Mouse (Mus musculus) layer of hippocampus, adult 8-10 months (tissue): ENCODE data around the gene Tmem270. TPM values are rescaled to one million over a fixed set of nuclear protein-coding genes. Genes with fewer than 3 reads are reported as not detected.
A peak's percentile ranks its signal among the peaks of the same experiment; 100 is the strongest.
"Not testable (repeated sequence)": the region's sequence is repeated elsewhere in the genome, so short reads cannot be mapped to it uniquely, and the experiment has no call there.

Experiments
- DNase-seq, 2 experiments: peaks; one replicate each; pipeline ENCODE4 v3.0.0; 2022; ENCODE audit warnings: low spot score in 2 of 2
- total RNA-seq, 4 experiments: library from RNA; stranded (reverse); gene quantifications; 2 replicates each; pipeline ENCODE4 v1.2.4; 2022

Tmem270 gene
- total RNA-seq = not detected

DNA sequence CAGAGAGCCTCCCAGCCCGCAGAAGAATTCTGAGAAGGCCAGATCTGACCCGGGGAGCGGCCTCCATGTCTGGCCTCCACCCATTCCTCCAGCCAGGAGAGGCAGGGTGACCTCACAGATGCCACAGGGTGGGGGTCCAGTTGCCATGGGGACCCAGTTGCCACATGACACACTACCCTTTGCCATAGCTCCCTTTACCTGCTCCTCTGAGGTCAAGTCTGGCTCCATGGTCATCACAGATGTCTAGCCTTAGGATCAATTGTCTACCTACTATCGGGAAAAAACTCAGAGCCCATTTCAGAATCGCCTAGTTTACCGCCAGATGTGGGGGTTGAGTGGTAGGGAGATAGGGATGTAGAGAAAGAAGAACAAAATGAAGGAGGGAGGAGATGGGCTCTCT is at the start of gene Tmem270:
Tmem270 (minus strand) TSS at position 101 of the 400 bp plus-strand sequence.
- DNase-seq = no peak

DNA sequence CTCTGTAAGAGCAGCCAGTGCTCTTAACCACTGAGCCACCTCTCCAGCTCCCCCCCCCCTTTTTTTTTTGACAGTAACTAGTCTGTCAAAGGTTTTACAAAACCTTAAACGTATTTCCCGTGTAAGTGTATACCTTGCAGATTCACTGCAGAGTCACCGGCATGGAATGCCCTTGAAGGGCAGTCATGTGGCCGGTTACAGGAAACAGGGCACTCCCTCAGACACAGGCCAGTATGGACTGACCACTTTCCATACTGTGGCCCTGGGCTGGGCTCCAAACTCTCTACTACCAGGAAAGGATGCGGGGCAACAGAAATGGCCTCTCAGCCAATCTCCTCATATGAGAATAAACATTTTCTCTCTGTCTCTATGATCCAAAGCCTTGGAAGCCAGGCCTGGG is 49.0 kb upstream of the Tmem270 start:
- no peak for DNase-seq

DNA sequence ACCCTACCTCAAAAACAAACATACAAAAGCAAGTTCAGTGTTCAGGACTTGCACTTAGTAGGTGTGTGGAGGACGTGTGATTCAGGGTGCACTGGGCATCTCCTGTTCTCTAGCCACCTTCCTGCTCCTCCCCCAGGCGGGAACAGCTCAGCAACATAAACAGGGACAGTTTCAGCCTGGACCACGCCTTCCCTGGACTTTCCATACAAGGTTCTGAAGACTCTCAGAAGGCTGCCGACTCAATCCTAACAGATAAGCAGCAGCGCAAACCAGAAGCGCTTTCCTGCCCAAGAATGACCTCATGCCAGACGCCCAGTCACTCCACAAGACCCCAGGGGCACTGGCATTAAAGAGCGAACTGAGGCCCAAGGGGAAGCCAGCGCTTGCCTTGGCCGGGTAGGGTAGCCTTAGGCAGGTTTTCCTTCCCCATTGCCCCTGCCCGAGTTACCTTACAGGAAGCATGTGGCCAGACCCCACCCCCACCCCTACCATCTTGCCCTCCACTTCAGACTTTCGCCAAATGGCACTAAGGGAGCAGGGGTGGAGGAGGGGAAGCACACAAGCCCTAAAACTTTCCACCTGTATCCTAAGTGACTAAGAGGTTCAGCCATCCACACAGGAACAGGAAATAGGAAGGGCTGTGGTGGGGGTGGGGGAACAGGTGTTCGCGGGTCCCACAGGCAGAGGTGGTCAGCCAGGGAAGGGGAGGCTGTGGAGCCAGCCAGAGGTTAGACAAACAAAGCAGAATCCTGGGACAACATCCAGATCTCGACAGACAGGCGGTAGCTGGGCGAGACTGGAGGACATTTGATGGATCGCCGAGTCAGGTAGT is 44.7 kb upstream of the Tmem270 start:
- no peak for DNase-seq

DNA sequence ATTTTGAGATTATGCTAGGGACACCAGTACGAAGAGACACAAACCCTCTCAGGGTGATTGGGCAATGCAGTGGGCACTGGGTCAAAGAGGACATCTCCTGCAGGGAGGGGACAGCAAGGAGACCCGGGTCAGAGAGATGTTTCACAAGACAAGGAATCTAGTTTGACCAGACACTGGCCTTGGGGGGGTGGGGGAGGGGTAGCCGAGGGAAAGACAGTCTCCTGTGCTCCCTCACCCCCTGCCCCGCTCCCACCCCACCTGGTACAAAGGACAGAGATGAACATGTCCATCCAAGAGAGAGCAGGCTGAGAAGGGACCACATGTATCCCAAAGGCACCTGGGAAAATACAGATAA is 41.5 kb upstream of the Tmem270 start:
- DNase-seq = no peak

DNA sequence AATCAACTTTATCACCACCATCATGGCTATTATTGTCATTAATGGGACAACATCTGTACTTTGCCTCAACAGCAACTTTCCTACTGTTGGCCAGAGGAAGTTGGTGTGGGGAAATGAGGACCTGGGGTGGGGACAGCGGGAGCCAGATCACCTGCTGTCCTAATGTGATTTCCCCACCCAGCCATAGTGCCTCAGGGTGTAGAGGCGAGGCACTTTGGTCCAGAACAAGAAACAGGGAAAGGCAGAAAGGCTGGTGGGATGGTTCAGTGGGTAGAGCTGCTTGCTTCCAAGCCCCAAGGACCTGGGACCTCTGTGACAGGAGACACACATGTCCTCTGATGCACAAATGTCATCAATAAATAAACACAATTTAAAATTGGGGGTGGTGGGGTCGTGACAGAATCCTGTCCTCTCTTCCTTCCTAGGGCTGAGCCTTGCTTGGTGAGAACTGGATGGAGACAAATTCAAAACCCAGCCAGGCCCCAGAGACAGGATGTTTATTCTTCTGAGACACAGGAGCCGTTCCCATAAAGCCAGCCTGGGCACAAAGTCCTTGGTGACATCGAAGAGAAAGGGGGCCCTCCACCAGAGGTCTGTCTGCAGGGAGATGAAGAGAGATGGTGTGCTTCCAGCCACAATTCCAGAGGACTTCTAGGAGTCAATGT is 41.0 kb upstream of the Tmem270 start:
- no peak for DNase-seq

DNA sequence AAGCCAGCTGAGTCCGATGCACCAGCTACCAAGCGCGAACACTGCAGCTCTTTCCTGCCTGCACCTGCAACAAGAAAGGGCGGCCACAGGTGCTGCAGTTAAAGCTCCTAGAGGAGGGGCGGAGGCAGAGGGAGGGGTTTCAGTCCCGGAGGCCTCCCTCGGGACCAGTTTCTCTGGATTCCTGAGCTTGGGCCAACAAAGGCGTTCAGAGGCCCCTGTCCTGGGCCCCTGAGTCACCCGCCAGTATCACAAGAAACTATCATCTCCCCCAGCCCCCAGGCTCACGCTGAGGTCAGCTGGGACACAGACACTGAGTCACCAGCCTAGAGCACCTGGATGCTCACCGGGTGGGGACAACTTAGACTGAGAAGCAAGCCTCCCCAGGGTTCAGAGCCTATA is 40.3 kb upstream of the Tmem270 start, which contains the start of gene Cldn4:
Cldn4 (minus strand) TSS at position 78 of the 399 bp plus-strand sequence.
- no peak for DNase-seq

DNA sequence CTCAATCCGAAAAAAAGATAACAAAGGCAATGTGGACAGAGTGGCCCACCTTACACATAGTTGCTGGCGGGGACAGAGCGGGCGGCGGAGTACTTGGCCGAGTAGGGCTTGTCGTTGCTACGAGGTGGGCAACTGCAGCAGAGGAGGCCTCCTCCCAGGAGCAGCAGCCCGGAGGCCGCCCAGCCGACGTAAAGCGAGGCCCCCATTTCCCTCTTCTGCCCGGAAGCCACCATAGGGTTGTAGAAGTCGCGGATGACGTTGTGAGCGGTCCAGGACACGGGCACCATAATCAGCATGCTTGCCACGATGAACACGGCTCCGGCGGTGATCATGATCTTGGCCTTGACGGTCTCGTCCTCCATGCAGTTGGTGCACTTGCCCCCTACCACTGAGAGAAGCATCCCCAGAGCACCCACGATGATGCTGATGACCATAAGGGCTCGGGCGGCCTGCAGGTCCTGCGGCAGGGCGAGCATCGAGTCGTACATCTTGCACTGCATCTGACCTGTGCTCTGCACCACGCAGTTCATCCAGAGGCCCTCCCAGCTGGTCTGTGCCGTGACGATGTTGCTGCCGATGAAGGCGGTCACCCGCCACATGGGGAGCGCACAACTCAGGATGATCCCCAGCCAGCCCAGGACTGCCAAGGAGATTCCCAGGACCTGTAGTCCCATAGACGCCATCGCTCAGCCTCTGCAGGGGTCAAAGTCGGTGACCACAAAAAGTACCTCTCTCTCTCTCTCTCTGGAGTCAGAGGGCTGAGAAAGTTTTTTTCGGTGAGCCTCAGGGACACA is 39.7 kb upstream of the Tmem270 start:
- DNase-seq = no peak

DNA sequence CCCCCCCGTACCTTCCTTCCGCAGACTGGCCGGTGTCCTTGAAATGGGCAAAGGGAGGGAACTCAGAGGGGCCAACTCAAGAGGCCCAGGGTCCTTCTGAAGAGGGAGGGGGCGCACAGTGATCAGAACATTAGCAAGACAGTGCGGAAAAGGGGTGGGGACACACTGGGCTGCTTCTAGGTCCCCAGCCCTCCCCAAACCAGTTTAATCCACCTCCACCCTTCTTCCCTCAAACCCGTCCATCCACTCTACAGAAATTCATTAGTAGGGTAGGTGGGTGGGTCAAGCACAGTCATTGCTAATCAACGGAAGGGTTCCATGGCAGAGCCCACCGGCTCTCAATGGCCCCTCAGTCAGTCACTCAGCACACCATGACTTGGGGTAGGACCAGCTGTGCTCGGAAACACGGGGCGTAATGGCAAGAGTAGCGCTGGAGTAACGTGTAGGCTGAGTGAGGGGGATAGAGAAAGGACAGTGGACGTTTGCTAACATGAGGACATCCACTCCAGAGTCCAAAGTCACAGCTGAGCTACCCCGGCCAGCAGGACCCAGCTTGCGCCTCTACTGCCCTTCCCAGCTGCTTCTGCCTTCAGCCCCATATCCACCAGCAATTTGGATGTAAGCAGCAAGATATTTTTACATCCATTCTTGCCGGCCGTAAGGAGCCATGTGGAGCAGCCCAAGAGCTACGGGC is 38.9 kb upstream of the Tmem270 start:
- no peak for DNase-seq

DNA sequence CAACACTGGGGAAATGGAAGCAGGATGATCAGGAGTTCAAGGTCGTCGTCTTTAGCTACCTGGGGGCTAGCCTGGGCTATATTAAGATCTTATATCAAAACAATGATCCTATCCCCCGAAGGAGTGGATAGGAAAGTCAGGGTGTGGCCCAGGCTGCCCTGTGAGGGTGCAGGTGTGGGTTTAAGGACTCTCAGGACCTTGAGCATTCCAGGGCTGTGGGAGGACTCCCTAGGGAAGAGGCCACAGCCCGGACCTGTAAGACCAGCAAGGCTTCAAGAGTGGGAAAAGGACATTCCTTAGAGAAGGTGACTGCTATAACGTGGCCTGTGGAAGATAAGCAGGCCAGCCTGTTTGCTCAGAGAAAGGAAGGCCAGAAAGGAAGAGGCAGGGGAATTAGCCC is 37.6 kb upstream of the Tmem270 start:
- no peak for DNase-seq

DNA sequence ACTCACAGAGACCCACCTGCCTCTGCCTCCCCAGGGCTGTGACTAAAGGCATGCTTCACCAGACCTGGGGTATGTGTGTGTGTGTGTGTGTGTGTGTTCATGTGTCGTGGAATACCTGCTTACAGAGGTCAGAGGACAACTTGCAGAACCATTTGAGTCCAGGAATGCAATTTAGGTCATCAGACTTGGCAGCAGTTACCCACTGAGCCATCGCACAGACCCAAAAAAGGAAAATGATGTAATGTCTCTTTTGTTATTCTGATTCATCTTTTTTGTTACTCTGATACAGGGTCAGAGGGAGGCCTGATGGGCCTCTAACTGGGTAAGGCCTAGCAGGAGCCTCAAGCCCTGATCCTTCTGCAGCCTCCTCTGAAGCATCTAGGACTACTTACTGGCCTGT is 36.2 kb upstream of the Tmem270 start:
- no peak for DNase-seq

DNA sequence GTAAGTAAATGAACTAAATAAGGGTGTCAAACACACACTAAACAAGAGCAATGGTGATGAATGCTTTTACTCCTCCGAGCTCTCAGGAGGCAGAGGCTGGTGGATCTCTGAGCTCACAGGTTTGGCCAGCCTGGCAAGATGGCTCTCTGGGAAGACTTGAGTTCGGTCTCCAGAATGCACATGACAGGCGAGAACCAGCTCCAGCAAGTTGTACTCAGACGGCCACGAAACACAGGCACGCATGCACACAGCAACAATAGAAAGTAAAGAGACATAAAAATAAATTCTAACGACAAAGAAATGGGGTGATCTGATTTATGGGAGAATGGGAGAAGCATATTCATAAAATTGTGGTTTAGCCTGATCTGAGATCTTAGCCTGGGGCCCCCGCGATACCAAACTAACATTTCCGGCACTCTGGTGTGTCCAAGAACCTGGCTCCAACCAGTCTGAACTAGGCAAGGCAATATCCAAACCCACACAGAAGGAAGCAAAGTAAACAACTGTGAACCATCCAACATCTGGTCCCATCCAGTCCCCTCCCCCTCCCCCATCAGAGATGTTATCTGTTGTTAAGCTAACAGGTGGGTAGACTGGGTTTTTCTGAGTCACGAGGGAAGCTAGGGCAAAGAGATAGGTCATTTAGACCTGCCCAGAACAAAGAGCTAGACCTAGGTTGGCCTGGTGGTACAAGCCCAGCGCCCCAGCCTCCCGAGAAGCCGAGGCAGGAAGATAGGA is 35.1 kb upstream of the Tmem270 start:
- no peak for DNase-seq

DNA sequence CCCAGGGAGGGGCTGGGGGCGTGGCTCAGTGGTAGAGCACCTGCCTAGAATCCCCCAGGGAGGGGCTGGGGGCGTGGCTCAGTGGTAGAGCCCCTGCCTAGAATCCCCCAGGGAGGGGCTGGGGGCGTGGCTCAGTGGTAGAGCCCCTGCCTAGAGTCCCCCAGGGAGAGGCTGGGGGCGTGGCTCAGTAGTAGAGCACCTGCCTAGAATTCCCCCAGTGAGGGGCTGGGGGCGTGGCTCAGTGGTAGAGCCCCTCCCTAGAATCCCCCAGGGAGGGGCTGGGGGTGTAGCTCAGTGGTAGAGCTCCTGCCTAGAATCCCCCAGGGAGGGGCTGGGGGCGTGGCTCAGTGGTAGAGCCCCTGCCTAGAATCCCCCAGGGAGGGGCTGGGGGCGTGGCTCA is 33.0 kb upstream of the Tmem270 start:
- not testable (repeated sequence) for DNase-seq

DNA sequence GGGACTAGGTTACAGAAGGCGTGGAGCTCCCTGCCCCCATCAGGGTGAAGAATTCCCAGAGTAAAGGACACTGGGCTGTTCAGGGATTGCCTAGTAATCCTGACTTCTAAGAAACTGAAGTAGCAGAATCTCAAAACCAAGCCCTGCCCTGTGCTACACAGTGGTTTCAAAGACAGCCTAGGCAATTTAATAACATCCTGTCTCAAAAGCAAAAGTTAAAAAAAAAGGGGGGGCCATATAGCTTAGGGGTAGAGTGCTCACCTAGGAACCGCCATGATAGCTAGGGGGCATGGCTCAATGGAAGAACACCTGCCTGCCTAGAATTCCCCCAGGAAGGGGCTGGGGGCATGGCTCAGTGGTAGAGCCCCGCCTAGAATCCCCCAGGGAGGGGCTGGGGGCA is 32.5 kb upstream of the Tmem270 start:
- DNase-seq = no peak

DNA sequence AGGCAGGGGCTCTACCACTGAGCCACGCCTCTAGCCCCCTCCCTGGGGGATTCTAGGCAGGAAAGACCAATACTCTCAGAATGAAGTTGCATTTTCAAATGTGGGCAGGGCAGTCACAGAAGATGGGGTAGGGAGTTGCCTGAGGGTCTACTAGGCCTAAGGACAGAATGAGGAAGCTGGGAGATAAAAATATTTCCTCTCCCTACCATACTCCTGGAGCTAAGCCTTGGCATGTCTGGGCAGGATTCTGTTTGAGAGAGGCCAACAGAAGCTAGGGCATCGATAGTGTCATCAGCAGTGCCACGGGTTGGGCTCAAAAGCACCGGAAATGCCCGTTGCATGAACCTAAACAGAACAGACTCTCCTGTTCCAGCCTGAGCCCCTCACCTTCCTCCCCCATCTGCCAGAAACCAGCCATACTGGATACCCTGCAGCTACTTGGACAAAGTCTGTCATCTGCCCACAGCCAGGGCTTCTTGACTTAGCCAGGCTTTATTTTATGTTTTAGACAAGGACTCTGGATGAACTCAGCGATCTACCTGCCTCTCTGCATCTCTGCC is 30.2 kb upstream of the Tmem270 start:
- DNase-seq = no peak

DNA sequence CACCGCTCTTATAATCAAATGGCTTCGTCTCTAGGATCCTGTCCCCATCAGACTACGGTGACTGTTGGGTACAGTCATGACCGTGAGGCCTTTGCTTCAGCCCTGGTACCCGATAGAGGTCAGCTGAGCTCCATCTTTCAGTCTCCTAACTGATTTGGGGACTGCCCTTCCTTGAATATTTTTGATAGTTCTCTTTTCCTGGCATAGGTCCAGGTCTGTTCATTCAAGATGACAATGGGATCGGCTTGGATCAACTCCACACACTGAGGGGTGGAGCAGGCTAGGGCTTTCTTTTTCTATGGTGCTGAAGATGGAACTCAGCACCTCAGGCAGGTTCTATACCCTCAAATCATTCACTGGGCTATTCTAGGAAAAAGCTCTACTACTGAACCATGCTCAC is 29.5 kb upstream of the Tmem270 start:
- no peak for DNase-seq

DNA sequence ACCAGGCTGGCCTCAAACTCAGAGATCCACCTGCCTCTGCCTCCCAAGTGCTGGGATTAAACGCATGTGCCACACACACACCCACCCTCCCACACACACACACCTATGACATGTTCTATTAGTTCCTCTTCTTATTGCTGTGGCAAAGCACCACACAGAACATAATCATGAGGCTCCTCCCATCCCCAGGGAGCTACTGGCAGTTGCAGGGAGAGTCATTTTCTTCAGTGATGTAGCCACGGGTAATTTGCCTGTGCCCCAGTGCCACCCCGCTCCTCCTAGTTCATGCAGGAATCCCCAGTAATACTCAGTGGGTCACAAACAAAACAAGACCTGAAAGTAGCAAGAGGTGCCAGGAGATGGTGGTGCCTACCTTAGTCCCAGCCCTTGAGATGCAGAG is 28.1 kb upstream of the Tmem270 start:
- no peak for DNase-seq

DNA sequence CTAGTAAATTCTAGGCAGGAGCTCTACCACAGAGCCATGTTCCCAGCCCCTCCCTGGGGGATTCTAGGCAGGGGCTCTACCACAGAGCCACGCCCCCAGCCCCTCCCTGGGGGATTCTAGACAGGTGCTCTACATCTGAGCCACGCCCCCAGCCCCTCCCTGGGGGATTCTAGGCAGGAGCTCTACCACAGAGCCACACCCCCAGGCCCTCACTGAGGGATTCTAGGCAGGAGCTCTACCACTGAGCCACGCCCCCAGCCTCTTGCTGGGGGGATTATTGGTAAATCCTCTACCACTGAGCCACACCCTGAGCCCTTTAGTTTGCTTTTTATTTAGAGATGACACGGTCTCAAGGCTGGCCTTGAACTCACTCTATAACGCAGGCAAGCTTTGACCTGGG is 27.2 kb upstream of the Tmem270 start:
- DNase-seq = not testable (repeated sequence)

DNA sequence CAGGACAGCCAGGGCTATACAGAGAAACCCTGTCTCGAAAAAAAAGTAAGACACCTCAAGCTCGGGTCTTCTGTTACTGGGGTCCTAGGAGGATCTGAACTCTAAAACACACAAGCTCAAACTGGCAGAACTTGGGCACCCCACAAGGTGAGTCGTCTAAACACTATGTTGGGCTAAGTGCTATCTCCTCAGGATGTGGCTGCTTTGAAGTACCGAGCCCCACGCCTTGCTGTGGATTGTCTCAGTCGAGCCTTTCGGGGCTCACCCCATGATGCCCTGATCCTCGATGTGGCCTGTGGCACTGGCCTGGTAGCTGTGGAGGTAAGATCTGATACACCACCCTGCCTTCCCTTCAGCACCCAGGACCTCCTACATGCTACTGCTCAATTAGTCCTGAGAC is 26.7 kb upstream of the Tmem270 start:
- DNase-seq = no peak

DNA sequence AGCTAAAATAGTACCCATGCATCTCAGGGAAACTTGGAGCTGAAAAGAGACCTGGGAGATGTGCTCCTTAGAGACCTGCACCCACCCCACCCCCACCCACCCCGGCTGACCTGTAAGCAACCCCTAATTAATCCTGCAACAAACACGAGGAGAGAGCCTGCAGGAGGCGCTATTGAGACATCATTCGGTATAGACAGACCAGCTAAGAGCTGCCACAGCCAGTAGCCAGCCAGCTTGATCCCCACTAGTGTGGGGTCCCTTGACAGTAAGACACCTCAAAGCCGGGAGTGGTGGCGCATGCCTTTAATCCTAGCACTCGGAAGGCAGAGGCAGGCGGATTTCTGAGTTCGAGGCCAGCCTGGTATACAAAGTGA is 26.4 kb upstream of the Tmem270 start:
- DNase-seq = peak; percentile 8 to 36

DNA sequence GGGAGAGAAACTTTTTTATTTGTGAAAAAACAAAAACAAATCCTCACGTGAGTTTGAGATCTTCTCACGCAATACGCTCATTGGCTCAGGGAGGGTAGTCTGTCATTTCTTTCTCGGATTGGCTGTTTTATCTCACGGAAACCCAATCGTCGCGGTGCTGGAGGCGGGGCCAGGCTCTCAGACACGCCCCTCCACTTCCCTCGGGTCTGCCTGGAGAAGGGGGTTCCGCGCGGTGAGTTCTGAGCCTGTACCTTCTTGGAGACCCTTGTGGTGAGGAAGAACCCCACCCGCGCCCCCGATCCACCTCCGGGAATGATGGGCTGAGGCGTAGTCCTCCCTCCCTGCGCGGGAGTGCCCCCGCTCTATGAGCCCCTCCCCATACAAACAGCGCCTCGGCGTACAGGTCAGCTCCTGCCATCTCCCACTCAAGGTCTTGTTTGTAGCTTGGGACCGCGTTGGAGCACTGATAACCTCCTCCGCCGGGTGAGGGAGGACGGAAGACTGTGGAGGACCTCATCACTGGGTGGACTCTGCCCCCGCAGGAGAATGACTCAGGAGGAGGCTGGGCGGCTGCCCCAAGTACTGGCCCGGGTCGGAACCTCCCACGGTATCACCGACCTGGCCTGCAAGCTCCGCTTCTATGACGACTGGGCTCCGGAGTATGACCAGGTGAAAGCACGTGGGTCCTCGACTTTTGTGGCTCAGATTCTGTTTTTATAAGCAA is 25.8 kb upstream of the Tmem270 start, which contains the start of gene Mettl27:
Mettl27 (plus strand) TSS at position 190 of the 724 bp plus-strand sequence.
- peak; percentile 78 to 81 for DNase-seq
